Mouse (Mus musculus): ENCODE data around the gene Doc2g.

Gene Doc2g

GRCm38 (mm10) chr19:4055216-4055946 lies 52.3 kb downstream of the Doc2g start:
- peak; percentile 75 to 84 for DNase-seq

GRCm38 (mm10) chr19:4055947-4056693 lies 53.0 kb downstream of the Doc2g start:
- peak; percentile 61 to 63 for DNase-seq

All from kidney, adult 8-10 months (tissue).